Mouse (Mus musculus) kidney, postnatal 0 days (tissue): ENCODE measurements around the gene Spg11. TPM values are rescaled to one million over a fixed set of nuclear protein-coding genes. Genes with fewer than 3 reads are reported as not detected.

Experiments
- ATAC-seq: fragments of 200-750 bp; cut with Nextera tagmentation; replicated peaks from 2 replicates; pipeline ENCODE4 v1.8.0; 2017; ENCODE audit warnings: low read depth, moderate number of reproducible peaks, moderate TSS enrichment, moderate library complexity; ENCODE audit not compliant: low FRiP score
- DNase-seq: peaks from one replicate; pipeline ENCODE4 v3.0.0-alpha.2; 2016; ENCODE audit warnings: low spot score
- H3K27ac ChIP-seq: fragments of 300-500 bp; sonication (generic); 2 replicates; pipeline ENCODE4 v1.5.1; 2014; ENCODE audit warnings: mild to moderate bottlenecking
- H3K27me3 ChIP-seq: fragments of 300-500 bp; sonication (generic); 2 replicates; pipeline ENCODE4 v1.6.1; 2014; ENCODE audit warnings: low read length, mixed read lengths; ENCODE audit not compliant: insufficient read depth
- H3K36me3 ChIP-seq: fragments of 300-500 bp; sonication (generic); 2 replicates; pipeline ENCODE4 v1.6.1; 2014; ENCODE audit warnings: low read length, mixed read lengths; ENCODE audit not compliant: insufficient read depth
- H3K4me1 ChIP-seq: fragments of 300-500 bp; sonication (generic); replicated peaks from 2 replicates; pipeline ENCODE4 v1.6.1; 2014; ENCODE audit warnings: antibody characterized with exemption, low read length, mixed read lengths; ENCODE audit not compliant: insufficient read depth
- H3K4me2 ChIP-seq: fragments of 300-500 bp; sonication (generic); 2 replicates; pipeline ENCODE4 v1.6.1; 2014; ENCODE audit warnings: mild to moderate bottlenecking, low read length, moderate library complexity, mixed read lengths
- H3K4me3 ChIP-seq: fragments of 300-500 bp; sonication (generic); replicated peaks from 2 replicates; pipeline ENCODE4 v1.5.1; 2014; ENCODE audit warnings: low read depth, low read length
- H3K9ac ChIP-seq: fragments of 300-500 bp; sonication (generic); 2 replicates; pipeline ENCODE4 v1.6.1; 2014; ENCODE audit warnings: low read depth, low read length
- H3K9me3 ChIP-seq: fragments of 300-500 bp; sonication (generic); replicated peaks from 2 replicates; pipeline ENCODE4 v1.6.1; 2016; ENCODE audit warnings: low read length, inconsistent platforms, mixed read lengths
- CTCF ChIP-seq: IDR thresholded peaks from 2 replicates; pipeline ENCODE4 v1.5.1; 2016; ENCODE audit warnings: antibody characterized with exemption, low read depth, mild to moderate bottlenecking, moderate library complexity
- WGBS: fragments of 180-500 bp; shearing (Covaris S2); extraction: QIAGEN DNeasy Blood & Tissue Kit; methylation state at CpG from one replicate; pipeline ENCODE4 v1.1.7; 2014; 5-methylcytosine and 5-hydroxymethylcytosine counted together
- polyA plus RNA-seq: library from polyadenylated mRNA; unstranded; fragments of >200 nt; fragmentation: Nextera tagmentation; extraction: Ambion mirVana; gene quantifications from 2 replicates; pipeline ENCODE4 v1.2.1, GENCODE M21; 2015

The Spg11 gene
- polyA plus RNA-seq, 1 experiment from 2014 or later = 6.0 TPM

DNA sequence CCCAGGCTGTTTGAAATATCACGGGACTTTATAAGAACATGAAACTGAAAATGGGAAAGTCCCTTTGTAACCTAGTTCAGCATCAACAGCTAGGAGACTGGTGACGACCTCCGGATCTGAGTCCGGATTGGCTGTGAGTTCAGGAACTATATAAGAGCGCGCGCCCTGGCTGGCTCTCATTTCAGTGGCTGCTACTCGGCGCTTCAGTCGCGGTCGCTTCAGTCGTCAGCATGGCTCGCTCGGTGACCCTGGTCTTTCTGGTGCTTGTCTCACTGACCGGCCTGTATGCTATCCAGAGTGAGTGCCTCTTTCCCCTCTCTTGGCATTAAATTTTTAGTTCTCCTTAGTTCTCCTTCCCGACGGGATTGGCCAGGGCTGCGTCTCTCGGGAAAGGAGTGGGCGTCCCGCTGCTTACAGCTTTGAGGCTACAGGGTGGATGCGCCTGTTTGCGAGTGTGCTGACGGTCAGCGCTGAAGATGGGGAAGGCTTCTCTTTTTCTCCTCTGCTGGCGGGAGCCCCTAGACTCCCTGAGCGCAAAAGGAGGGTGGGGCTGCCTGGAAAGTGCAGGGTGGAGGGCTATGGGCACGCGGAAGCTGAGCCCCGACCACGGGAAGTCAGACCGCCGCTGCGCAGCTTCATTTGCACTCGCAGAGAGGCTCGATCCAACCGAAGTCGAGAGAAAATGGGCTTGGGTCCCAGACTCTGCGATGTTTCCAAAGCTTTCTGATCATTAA is 29.5 kb upstream of the Spg11 start, which contains the start of gene B2m:
Gene B2m, plus strand, starts transcription at position 179 of the 734 bp plus-strand sequence.
- Histone ChIP-seq H3K9me3 (no peaks in the 10 kb centered on the region), H3K27ac (peak within 1 kb of the TSS; percentile 82), H3K36me3 (0 out of 2 replicates have a peak, but pooled peaks cover 10% of the 10 kb centered on the region), H3K4me3 (peak within 1 kb of the TSS; percentile 68), H3K9ac (peak within 1 kb of the TSS; percentile 76), H3K4me1 (peaks cover 4% of the 10 kb centered on the region; the same call in 1 of the 2 replicates), H3K27me3 (no peaks in the 10 kb centered on the region), H3K4me2 (peak within 1 kb of the TSS; percentile 83)
- WGBS = under 1% methylated on average over 40 of the region's 40 CpGs
- ATAC-seq (peak; percentile 97), DNase-seq (peak; percentile 98)
- peak; percentile 16; the same call in 1 of the 2 replicates for TF ChIP-seq CTCF

- WGBS = 64% methylated on average over 6 of the region's 6 CpGs
- Histone ChIP-seq H3K4me2 (0 out of 2 replicates have a peak overlapping the region, but pooled peaks have one; percentile 83), H3K9ac (peak overlapping the region; percentile 27; the same call in 1 of the 2 replicates), H3K9me3 (no peaks in the 10 kb centered on the region), H3K27me3 (no peaks in the 10 kb centered on the region), H3K27ac (0 out of 2 replicates have a peak overlapping the region, but pooled peaks have one; percentile 21), H3K4me1 (peaks cover 4% of the 10 kb centered on the region; the same call in 1 of the 2 replicates), H3K4me3 (no peak overlapping the region), H3K36me3 (0 out of 2 replicates have a peak, but pooled peaks cover 6% of the 10 kb centered on the region)
- DNase-seq (no peak), ATAC-seq (no peak)
- no peak for TF ChIP-seq CTCF
Measured at GRCm38 (mm10) chr2:122146687-122147086, 28.5 kb upstream of the Spg11 start.

GRCm38 (mm10) chr2:122145756-122146155 is 27.6 kb upstream of the Spg11 start:
- H3K9ac ChIP-seq = no peak overlapping the region
- H3K4me3 ChIP-seq = no peak overlapping the region
- no peak for TF ChIP-seq CTCF
- no peak overlapping the region for H3K27ac ChIP-seq
- DNase-seq (no peak), ATAC-seq (no peak)
- peaks cover 4% of the 10 kb centered on the region; the same call in 1 of the 2 replicates for H3K4me1 ChIP-seq
- H3K27me3 ChIP-seq = no peaks in the 10 kb centered on the region
- no peaks in the 10 kb centered on the region for H3K36me3 ChIP-seq
- H3K4me2 ChIP-seq = no peak overlapping the region
- no peaks in the 10 kb centered on the region for H3K9me3 ChIP-seq
- 64% methylated on average over 4 of the region's 4 CpGs for WGBS

- DNase-seq (no peak), ATAC-seq (no peak)
- Histone ChIP-seq H3K9ac (no peak overlapping the region), H3K36me3 (no peaks in the 10 kb centered on the region), H3K27ac (no peak overlapping the region), H3K4me2 (no peak overlapping the region), H3K4me1 (0 out of 2 replicates have a peak, but pooled peaks cover 4% of the 10 kb centered on the region), H3K9me3 (no peaks in the 10 kb centered on the region), H3K27me3 (no peaks in the 10 kb centered on the region), H3K4me3 (no peak overlapping the region)
- WGBS = 92% methylated on average over 3 of the region's 3 CpGs
- no peak for TF ChIP-seq CTCF
Measured at GRCm38 (mm10) chr2:122143111-122143510, 24.9 kb upstream of the Spg11 start.

DNA sequence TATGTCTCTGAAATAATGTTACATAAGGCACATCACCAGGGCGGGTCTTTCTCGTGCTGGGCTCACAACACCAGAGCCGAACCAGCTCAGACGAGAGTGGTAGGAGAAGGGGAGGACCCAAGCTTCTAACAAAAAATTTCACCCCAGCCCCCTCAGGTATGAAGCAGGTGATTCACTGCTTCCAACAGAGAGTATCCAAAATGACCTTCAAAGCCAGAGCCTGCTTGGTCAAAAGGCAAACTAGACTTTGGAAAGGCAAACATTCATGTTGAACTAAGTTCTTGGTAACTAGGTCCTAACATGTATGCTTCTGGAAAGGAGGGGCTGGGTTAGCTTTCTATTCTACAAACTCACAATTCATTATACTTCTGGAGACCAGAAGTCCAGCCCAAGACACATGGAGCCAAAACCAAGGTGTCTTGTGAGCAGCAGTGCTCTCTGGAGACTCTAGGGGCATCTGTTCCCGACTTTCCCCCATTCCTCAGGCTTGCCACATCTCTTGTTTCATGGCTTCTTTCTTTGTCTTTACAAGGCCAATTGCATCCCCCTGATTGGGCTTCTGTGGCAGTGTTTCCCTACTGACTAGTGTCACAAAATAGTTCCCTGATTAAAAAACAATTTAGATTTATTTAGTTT is 23.3 kb upstream of the Spg11 start:
- Histone ChIP-seq H3K4me2 (no peak overlapping the region), H3K9ac (no peak overlapping the region), H3K27ac (no peak overlapping the region), H3K4me3 (no peak overlapping the region), H3K4me1 (no peaks in the 10 kb centered on the region), H3K9me3 (no peaks in the 10 kb centered on the region), H3K27me3 (no peaks in the 10 kb centered on the region), H3K36me3 (no peaks in the 10 kb centered on the region)
- TF ChIP-seq CTCF = peak; percentile 12; the same call in 1 of the 2 replicates
- WGBS = 76% methylated on average over 5 of the region's 5 CpGs
- no peak for ATAC-seq
- DNase-seq = no peak

GRCm38 (mm10) chr2:122140815-122141214 is 22.6 kb upstream of the Spg11 start:
- H3K4me2 ChIP-seq = no peak overlapping the region
- no peak for TF ChIP-seq CTCF
- 82% methylated on average over 2 of the region's 2 CpGs for WGBS
- H3K27me3 ChIP-seq = no peaks in the 10 kb centered on the region
- H3K9ac ChIP-seq = no peak overlapping the region
- ATAC-seq (no peak), DNase-seq (no peak)
- H3K27ac ChIP-seq = no peak overlapping the region
- no peaks in the 10 kb centered on the region for H3K4me1 ChIP-seq
- H3K36me3 ChIP-seq = no peaks in the 10 kb centered on the region
- no peaks in the 10 kb centered on the region for H3K9me3 ChIP-seq
- H3K4me3 ChIP-seq = no peak overlapping the region
